Mouse (Mus musculus): ENCODE measurements around the gene Trabd2b.

DNA sequence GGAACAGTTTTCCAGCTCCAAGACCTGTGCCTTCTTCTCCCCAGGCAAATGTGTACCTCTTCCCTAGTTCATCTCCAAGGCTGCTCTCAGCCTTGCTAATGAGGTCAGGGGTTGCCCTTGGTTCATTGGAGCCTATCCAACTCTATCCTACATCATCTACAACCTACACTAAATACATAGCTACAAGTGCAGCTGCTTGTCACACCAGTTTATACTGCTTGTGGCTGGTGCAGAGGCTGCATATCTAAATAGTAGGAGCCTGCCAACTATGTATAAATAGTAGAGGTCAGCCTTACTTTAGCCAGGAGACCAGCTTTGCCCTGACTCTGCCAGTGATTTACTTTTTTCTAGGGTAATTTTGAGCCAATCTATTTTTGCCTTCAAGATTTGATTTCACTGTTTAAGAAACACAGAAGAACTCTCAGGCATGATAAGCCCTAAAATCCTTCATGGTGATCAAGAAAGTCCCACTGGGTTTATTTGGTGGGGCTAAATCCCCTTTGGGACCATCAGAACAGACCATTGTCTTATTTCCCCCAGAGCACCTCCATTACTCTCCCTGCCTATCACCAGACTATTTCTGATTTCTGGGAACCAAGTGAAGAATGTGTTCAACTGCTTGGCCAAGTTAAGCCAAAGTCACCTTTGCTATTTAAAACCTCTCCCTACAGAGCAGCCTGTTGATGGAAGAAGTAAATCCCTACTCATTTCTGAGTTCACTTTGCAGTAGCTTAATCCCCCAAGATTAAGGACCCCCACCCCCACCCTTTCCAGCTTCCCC lies 35.4 kb upstream of the Trabd2b start:
- TF ChIP-seq CTCF (IDR thresholded peaks at IDR 0.05) = no peak
- no peak for TF ChIP-seq EP300 (IDR thresholded peaks at IDR 0.05)

All from lung, postnatal 0 days (tissue).